Mouse (Mus musculus) spleen, postnatal 14 days (tissue): ENCODE results near the gene C1s2.
"Not testable (repeated sequence)": the region's sequence is repeated elsewhere in the genome, so short reads cannot be mapped to it uniquely, and the experiment has no call there.

Source experiments
- DNase-seq, 2 experiments: peaks; one replicate each; pipeline ENCODE4 v3.0.0; 2021 to 2022; ENCODE audit warnings: low spot score in 2 of 2

Gene C1s2

DNA sequence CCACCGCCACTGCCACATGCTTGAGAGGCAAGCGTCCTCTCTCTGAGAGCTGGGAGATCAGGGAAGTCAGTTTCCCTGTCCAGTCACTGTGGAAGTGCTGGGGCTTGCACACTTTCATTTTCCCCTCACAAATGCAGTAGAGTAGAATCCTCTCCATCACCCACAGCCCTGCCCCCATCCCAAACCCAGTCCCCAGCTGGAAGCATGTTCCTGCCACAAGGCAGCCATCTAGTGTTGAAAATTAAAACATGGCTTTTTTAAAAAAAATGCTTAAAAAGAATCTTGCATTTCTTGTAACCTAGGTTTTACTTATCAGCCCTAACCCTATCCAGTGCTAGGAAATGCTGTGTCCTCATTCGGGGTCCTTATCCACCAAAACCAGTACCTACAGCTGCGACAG lies 4.2 kb upstream of the C1s2 start:
- DNase-seq = no peak

DNA sequence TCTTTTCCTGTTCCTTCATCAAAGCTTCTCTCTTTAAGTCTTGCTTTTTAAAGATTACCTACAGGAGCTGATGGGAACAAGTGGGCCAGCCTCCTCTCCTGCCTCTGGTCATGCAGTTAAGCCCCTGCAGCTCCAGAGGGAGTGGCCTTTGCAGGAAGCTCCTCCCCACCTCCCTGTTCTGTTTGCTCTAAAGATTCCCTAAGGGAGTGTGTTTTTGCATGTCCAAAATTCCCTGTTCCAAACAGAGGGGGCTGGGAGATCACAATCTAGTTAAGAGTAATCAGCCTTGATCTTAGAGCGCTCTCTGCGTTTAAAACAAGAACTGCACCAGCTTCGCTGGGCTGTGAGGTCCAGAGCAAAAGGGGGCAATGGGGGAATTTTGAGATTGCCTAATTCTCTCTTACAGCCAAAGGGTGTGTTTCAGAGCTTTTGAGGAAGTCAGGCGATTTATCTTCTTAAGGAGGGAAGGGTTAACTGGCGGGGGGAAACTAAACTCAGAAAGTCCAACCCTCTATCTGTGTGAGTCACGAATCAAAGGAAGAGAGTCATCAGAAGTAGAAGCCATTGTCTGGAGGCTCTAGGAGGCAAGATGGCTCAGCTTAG lies 1.1 kb upstream of the C1s2 start:
- DNase-seq = not testable (repeated sequence)

DNA sequence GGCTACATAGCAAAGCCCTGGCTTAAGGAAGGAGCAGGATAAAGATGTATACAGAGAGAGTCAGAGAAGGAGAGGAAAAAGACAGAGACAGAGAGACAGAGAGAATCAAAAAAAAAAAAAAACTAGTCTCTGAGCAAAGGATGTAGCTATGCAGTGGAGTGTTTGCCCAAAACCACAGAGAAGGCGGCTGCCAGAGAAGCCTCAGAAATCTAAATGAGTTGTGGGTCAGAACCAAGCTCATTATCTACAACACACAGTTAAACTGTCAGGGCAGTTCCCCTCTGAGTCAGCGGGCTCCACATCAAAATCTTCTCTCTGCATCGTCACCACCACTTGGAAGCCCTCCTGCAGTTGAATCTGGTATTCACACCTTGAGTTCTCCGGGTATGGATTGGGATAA lies 5.1 kb downstream of the C1s2 start:
- DNase-seq = no peak

DNA sequence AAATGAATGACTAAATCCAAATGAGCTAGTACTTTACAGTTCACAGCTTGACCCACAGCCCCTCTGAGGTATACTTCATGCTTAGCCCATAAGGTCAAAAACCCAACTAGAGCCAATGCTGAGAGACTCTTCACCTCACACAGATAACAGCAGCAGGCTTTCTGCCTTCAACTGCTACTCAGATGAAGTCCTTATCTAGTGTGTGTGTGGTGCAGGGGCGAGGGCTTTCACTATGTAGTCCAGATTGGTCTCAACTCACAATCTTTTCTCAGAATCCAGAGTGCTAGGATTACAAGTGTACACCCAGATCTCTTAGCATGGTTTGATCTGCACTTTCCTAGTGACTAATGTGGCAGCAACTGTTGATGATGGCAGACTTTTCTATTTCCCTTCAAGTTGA lies 9.7 kb downstream of the C1s2 start:
- DNase-seq = not testable (repeated sequence)

DNA sequence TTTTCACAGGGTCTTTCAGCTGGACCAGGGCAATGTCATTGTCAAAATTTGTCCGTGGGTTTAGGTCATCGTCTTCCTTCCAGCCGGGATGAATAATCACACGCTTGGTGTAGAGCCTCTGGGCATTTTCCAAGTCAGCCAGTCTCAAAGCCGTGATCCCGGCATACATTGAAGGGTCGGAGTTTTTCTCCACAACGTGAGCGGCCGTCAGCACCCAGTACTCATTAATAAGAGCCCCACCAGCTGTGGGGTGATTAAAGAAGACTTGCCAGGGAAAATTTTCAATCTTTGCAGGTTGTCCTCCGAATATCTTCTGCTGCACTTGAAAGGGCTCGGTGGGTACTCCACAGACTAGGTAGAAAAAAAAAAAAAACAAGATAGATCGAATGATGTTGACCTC lies 10.3 kb downstream of the C1s2 start:
- no peak for DNase-seq

DNA sequence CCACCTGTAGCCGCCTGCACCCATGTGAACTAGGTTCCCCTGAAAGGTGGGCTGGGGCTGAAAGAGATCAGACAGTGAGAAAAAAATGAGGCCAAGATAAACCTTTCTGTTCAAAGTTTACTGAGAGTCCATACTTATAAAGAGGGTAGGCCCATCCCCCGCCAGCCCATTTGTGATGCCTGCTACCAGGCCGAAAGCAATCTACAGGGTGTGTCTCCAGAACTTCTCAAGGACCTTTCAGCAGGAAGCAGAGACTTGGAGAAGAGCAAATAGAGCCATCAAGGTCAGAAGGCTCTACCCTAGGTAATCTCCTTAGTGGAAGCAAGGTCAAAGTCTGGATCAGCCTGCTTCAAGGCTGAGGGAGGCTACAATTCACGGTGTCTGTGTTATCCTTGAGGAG lies 33.9 kb downstream of the C1s2 start:
- no peak for DNase-seq

DNA sequence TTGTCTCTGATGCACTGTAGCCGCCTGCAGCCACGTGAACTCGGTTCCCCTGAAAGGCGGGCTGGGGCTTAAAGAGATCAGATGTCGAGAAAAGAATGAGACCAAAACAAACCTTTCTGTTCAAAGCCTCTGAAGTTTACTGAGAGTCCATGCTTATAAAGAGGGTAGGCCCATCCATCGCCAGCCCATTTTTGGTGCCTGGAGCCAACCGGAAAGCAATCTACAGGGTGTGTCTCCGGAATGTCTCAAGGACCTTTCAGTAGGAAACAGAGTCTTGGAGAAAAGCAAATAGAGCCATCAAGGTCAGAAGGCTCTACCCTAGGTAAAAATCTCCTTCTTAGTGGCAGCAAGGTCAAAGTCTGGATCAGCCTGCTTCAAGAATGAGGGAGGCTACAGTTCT lies 42.8 kb downstream of the C1s2 start:
- DNase-seq = no peak

DNA sequence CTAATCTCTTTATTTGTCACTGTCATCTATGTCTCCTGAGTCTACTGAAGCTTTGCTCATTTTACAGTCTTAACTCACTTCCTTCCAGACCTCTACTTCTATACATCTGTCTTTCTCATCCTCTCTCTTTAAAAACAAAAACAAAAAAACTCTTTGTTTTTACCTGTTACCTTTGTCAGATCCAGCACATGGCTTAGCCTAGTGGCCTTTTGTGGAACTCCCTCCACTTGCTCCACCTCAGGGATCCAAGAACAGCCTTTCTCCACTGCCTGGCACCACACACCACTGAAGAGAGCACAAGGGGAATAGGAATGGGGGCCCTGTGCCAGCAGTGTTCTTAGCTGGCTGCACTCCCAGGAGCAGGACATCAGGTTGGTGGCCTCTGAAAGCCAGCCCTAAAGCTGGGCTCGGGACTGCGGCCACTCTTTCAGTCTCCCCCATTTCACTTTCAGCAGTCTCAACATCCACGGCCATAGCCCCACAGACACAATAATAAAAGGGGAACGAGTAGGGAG lies 43.6 kb downstream of the C1s2 start:
- DNase-seq = no peak

DNA sequence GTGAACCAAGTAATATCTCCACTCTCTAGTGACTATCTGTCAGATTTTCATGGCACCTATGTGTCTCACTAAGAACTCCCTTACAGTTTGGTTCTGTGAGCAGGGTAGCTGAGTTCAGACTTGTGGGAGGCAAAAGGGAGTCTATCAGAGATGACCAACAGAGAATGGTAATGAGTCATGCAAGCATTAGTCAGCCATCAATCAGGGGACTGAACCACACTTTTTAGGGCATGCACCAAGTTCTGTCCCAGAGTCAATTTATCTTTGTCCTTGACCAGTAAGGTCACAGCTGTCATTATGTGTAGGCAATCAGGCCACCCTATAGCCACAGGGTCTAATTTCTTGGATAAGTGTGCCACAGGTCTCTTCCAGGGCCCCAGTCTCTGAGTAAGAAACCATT lies 47.1 kb downstream of the C1s2 start:
- DNase-seq = no peak

DNA sequence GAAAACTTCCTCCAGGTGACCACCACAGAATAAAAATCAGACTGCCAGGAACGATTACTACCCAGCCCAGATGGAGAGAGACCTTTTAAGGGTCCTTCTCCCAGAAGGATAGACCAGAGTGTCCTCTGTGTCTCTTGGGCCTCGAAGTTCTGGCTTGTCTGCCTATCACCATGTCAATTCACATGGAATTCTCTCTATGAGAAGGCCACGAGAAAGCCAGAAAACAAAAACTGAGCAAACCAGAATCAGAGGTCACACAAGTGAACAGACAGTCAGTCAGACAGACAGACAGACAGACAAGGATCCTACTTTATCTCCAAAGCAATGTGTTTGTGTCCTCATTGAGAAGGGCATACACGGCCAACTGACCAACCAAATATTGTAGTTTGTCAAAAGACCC lies 49.6 kb downstream of the C1s2 start:
- DNase-seq = no peak

DNA sequence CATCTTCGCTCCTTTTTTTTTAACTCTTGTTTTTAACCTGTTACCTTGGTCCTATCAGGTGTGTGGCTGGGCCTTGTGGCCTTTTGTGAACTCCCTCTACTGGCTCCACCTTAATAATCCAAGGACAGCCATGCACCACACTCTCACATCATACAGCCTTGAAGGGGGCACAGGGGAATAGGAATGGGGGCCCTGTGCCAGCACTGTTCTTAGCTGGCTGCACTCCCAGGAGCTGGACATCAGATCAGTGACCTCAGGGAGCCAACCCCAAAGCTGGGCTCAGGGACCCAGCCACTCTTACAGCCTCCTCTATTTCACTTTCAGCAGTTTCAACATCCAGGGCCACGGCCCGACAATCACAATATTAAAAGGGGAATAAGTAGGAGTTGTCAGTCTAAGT lies 50.1 kb downstream of the C1s2 start:
- DNase-seq = no peak

DNA sequence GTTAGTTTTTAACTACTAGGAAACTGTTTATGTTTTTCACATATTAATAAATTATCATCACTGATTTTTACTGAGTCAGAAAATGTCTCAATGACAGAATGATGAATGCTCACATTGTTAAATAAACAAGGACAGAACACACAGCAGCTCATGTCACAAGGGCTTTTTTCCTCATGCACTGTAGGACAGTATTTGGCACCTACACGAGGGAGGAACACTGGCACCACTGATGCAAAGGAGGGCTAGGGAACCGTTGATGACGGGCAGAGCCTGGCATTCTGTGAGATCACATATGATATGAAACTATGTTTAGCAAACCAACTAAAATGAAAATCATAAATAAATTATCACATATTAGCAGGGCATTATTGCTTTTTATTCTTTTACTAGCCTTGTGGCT lies 51.0 kb downstream of the C1s2 start:
- DNase-seq = no peak

DNA sequence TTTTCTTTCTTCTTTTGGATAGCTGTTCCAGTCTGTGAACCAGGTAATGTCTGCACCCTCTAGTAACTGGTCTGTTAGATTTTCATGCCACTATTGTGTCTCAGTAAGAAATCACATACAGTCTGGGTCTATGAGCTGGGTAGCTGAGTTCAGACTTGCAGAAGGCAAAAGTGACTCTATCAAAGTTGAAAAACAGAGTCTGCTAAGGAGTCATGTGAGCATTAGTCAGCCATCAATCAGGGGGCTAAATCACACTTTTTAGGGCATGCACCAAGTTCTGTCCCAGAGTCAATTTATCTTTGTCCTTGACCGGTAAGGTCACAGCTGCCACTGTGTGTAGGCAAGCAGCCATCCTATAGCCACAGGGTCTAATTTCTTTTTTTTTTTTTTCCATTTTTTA lies 53.7 kb downstream of the C1s2 start:
- DNase-seq = no peak

DNA sequence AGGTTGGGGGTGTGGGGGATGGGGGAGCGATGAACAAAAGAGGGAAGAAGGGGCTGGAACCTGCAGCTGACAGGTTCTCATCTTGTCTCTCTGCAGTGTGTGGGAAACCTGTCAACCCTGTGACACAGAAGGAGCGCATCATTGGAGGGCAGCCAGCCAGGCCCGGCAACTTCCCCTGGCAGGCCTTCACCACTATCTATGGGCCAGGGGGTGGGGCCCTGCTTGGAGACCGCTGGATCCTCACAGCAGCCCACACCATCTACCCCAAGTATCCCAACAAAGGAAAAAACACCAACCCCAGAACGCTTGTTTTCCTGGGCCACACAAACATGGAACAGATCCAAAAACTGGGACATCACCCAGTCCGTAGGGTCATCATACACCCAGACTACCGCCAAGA lies 55.7 kb downstream of the C1s2 start:
- not testable (repeated sequence) for DNase-seq

DNA sequence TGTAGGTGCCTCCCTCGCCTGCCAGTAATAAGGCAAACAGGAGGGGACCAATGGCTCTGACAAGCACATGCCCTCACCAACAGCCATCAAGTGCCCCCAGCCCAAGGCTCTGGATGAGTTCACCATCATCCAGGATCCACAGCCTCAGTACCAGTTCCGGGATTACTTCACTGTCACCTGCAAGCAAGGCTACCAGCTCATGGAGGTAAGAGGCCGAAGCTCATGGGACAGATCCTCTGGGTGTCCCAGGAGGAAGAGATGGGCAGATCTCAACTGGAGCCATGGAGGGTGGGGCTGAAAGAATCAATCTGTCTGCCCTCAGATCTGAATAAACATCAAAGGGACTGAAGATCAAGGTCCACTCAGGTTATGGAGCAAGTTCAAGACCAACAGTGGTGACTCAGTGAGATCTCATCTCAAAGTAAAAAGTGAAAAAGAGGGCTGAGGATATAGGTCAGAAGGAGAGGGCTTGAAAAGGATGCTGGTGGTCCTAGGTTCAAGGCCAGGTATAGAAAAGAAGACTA lies 60.7 kb downstream of the C1s2 start:
- DNase-seq = not testable (repeated sequence)
